Mouse (Mus musculus) forebrain, embryonic 14.5 days (tissue): ENCODE data around the gene Zfp84. TPM values are rescaled to one million over a fixed set of nuclear protein-coding genes. Genes with fewer than 3 reads are reported as not detected.
A peak's percentile ranks its signal among the peaks of the same experiment; 100 is the strongest.
"Not testable (repeated sequence)": the region's sequence is repeated elsewhere in the genome, so short reads cannot be mapped to it uniquely, and the experiment has no call there.

Experiments
- ATAC-seq: fragments of 200-750 bp; cut with Nextera tagmentation; 2 replicates; pipeline ENCODE4 v1.8.0; 2017; ENCODE audit warnings: mild to moderate bottlenecking, moderate library complexity
- DNase-seq: peaks from one replicate; pipeline ENCODE4 v3.0.0-alpha.2; 2015; ENCODE audit warnings: low spot score
- H3K27ac ChIP-seq: fragments of 300-500 bp; sonication (generic); 2 replicates; pipeline ENCODE4 v1.5.1; 2014; ENCODE audit warnings: low read depth, mild to moderate bottlenecking, control low read depth, low read length, moderate library complexity
- H3K27me3 ChIP-seq: fragments of 300-500 bp; sonication (generic); replicated peaks from 2 replicates; pipeline ENCODE4 v1.6.1; 2014; ENCODE audit warnings: low read length, control low read depth, mixed read lengths; ENCODE audit not compliant: control insufficient read depth, insufficient read depth
- H3K36me3 ChIP-seq: fragments of 300-500 bp; sonication (generic); 2 replicates; pipeline ENCODE4 v1.6.1; 2014; ENCODE audit warnings: low read length, control low read depth; ENCODE audit not compliant: control insufficient read depth, insufficient read depth
- H3K4me1 ChIP-seq: fragments of 300-500 bp; sonication (generic); 2 replicates; pipeline ENCODE4 v1.6.1; 2014; ENCODE audit warnings: antibody characterized with exemption, low read length, control low read depth; ENCODE audit not compliant: control insufficient read depth, insufficient read depth
- H3K4me2 ChIP-seq: fragments of 300-500 bp; sonication (generic); 2 replicates; pipeline ENCODE4 v1.6.1; 2014; ENCODE audit warnings: mild to moderate bottlenecking, control low read depth, low read length
- H3K4me3 ChIP-seq: fragments of 300-500 bp; sonication (generic); 2 replicates; pipeline ENCODE4 v1.5.1; 2014; ENCODE audit warnings: low read depth, low read length, control low read depth
- H3K9ac ChIP-seq: fragments of 300-500 bp; sonication (generic); 2 replicates; pipeline ENCODE4 v1.6.1; 2014; ENCODE audit warnings: mild to moderate bottlenecking, low read length, control low read depth, moderate library complexity
- H3K9me3 ChIP-seq: fragments of 300-500 bp; sonication (generic); replicated peaks from 2 replicates; pipeline ENCODE4 v1.6.1; 2016; ENCODE audit warnings: low read length, control low read depth, mixed read lengths; ENCODE audit not compliant: control insufficient read depth
- WGBS: fragments of 180-500 bp; shearing (Covaris S2); extraction: QIAGEN DNeasy Blood & Tissue Kit; methylation state at CpG from one replicate; pipeline ENCODE4 v1.1.7; 2014; 5-methylcytosine and 5-hydroxymethylcytosine counted together
- polyA plus RNA-seq: library from polyadenylated mRNA; unstranded; fragments of >200 nt; fragmentation: Nextera tagmentation; extraction: Ambion mirVana; gene quantifications from 2 replicates; pipeline ENCODE4 v1.2.1, GENCODE M21; 2014

Gene Zfp84
- polyA plus RNA-seq, result 18.3 and 23.9 TPM in 2 replicates

GRCm38 (mm10) chr7:29768090-29768900 is at the start of gene Zfp84:
Zfp84 (plus strand) TSS chr7:29768552.
- peak within 1 kb of the TSS; percentile 51 for H3K4me3 ChIP-seq
- peaks cover 17% of the 10 kb centered on the region for H3K36me3 ChIP-seq
- peaks cover 6% of the 10 kb centered on the region; the same call in 1 of the 2 replicates for H3K4me1 ChIP-seq
- H3K27me3 ChIP-seq, result no peaks in the 10 kb centered on the region
- no peaks in the 10 kb centered on the region for H3K9me3 ChIP-seq
- H3K27ac ChIP-seq, result peak within 1 kb of the TSS; percentile 45
- under 1% methylated on average over 32 of the region's 32 CpGs for WGBS
- peak within 1 kb of the TSS; percentile 58 for H3K4me2 ChIP-seq
- ATAC-seq (peak; percentile 97), DNase-seq (peak; percentile 97)
- H3K9ac ChIP-seq, result peak within 1 kb of the TSS; percentile 58

- H3K4me1 ChIP-seq, ATAC-seq, H3K4me2 ChIP-seq, H3K27me3 ChIP-seq, H3K4me3 ChIP-seq, H3K27ac ChIP-seq, H3K9me3 ChIP-seq, H3K36me3 ChIP-seq, H3K9ac ChIP-seq: not testable (repeated sequence)
- DNase-seq, result peak; percentile 1
- WGBS, result 33% methylated on average over 16 of the region's 17 CpGs
Observed at GRCm38 (mm10) chr7:29725461-29726142, 42.8 kb upstream of the Zfp84 start.

GRCm38 (mm10) chr7:29726860-29727259 is 41.5 kb upstream of the Zfp84 start, which contains the start of gene Catsperg2:
Catsperg2 (minus strand) TSS chr7:29727032.
- H3K4me2 ChIP-seq, H3K27ac ChIP-seq, ATAC-seq, H3K4me1 ChIP-seq, H3K9me3 ChIP-seq, H3K27me3 ChIP-seq, H3K36me3 ChIP-seq, H3K4me3 ChIP-seq, H3K9ac ChIP-seq: not testable (repeated sequence)
- WGBS, result 66% methylated on average over 11 of the region's 11 CpGs
- peak; percentile 11 for DNase-seq

- Histone ChIP-seq H3K9ac (no peak overlapping the region), H3K4me3 (no peak overlapping the region), H3K4me2 (no peak overlapping the region), H3K27me3 (no peaks in the 10 kb centered on the region), H3K4me1 (no peaks in the 10 kb centered on the region), H3K36me3 (no peaks in the 10 kb centered on the region), H3K27ac (no peak overlapping the region), H3K9me3 (no peaks in the 10 kb centered on the region)
- DNase-seq, result no peak
- no peak for ATAC-seq
- 90% methylated on average over 2 of the region's 2 CpGs for WGBS
Observed at GRCm38 (mm10) chr7:29728055-29728454, 40.3 kb upstream of the Zfp84 start.

GRCm38 (mm10) chr7:29742258-29742657 is 26.1 kb upstream of the Zfp84 start:
- H3K27ac ChIP-seq, result no peak overlapping the region
- no peaks in the 10 kb centered on the region for H3K36me3 ChIP-seq
- WGBS, result 94% methylated on average over 3 of the region's 3 CpGs
- no peak overlapping the region for H3K4me3 ChIP-seq
- H3K4me1 ChIP-seq, result no peaks in the 10 kb centered on the region
- H3K9me3 ChIP-seq, result no peaks in the 10 kb centered on the region
- DNase-seq (no peak), ATAC-seq (no peak)
- no peaks in the 10 kb centered on the region for H3K27me3 ChIP-seq
- H3K9ac ChIP-seq, result no peak overlapping the region
- no peak overlapping the region for H3K4me2 ChIP-seq

GRCm38 (mm10) chr7:29760476-29760875 is 7.9 kb upstream of the Zfp84 start:
- ATAC-seq, result no peak
- no peak overlapping the region for H3K9ac ChIP-seq

GRCm38 (mm10) chr7:29764702-29765101 is 3.6 kb upstream of the Zfp84 start:
- Histone ChIP-seq H3K9ac (no peak overlapping the region), H3K27me3 (no peaks in the 10 kb centered on the region), H3K36me3 (no peaks in the 10 kb centered on the region), H3K4me1 (peaks cover 6% of the 10 kb centered on the region; the same call in 1 of the 2 replicates), H3K4me2 (no peak overlapping the region), H3K9me3 (no peaks in the 10 kb centered on the region), H3K4me3 (no peak overlapping the region), H3K27ac (no peak overlapping the region)
- DNase-seq (no peak), ATAC-seq (no peak)
- 84% methylated on average over 7 of the region's 7 CpGs for WGBS

More at GRCm38 (mm10) chr7:29760476-29760875, 7.9 kb upstream of the Zfp84 start:
- no peaks in the 10 kb centered on the region for H3K4me1 ChIP-seq
- no peak overlapping the region for H3K4me2 ChIP-seq
- no peaks in the 10 kb centered on the region for H3K27me3 ChIP-seq
- H3K9me3 ChIP-seq, result no peaks in the 10 kb centered on the region
- WGBS, result 84% methylated on average over 5 of the region's 5 CpGs
- DNase-seq, result no peak
- H3K36me3 ChIP-seq, result no peaks in the 10 kb centered on the region
- H3K4me3 ChIP-seq, result no peak overlapping the region
- no peak overlapping the region for H3K27ac ChIP-seq

GRCm38 (mm10) chr7:29767058-29767686 is 1.2 kb upstream of the Zfp84 start:
- no peaks in the 10 kb centered on the region for H3K27me3 ChIP-seq
- ATAC-seq, result peak; percentile 56

More at GRCm38 (mm10) chr7:29767058-29767686, 1.2 kb upstream of the Zfp84 start:
- Histone ChIP-seq H3K4me3 (peak overlapping the region; percentile 51), H3K4me1 (peaks cover 6% of the 10 kb centered on the region; the same call in 1 of the 2 replicates), H3K36me3 (peaks cover 8% of the 10 kb centered on the region; the same call in 1 of the 2 replicates), H3K9me3 (no peaks in the 10 kb centered on the region), H3K4me2 (peak overlapping the region; percentile 58), H3K9ac (peak overlapping the region; percentile 56), H3K27ac (no peak overlapping the region)
- DNase-seq, result peak; percentile 93
- WGBS, result 3% methylated on average over 15 of the region's 15 CpGs
